Mouse (Mus musculus) ovary, postnatal 14 days (tissue): Measurements from ENCODE around the gene Wdr37.

Experiments used
- DNase-seq: peaks from one replicate; pipeline ENCODE4 v3.0.0; 2022; ENCODE audit warnings: low spot score

Wdr37 gene

DNA sequence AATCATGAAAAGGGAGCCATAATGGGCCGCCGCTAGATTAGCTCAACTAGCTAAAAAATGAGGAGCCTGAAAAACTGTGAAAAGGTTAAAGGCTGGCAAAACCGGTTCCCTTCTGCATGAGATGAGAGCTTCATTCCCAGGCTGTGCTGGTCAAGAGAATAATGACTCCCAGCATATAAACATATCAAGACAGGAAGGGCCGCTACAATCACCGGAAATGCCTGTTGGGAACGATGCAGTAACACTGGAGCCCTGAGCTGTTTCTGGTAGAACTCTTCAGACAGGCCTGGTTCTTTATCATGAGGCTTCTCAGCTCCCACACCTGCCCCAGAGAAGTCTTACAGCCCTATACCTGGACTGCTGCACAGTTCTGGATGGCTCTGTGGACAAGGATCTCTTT lies 31.8 kb downstream of the Wdr37 start:
- no peak for DNase-seq

DNA sequence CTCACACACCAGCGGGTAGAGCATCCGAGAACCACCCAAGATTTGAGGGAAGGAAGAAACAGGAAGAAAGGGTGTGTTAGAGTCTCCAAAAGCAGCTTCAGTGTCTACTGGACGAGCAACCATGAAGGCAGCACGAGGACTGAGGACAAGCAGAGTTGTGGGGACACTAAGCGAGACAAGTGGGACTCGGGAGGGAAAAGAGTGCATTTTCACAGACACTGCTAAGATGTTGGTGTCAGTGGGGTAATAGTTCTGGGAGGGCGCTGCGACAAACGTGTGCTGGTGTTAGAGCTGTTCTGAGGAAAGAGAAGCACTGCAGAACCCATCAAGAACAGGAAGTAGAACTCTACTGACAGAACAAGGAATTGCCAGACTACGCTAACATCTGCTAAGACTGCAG lies 32.6 kb downstream of the Wdr37 start:
- DNase-seq = no peak

DNA sequence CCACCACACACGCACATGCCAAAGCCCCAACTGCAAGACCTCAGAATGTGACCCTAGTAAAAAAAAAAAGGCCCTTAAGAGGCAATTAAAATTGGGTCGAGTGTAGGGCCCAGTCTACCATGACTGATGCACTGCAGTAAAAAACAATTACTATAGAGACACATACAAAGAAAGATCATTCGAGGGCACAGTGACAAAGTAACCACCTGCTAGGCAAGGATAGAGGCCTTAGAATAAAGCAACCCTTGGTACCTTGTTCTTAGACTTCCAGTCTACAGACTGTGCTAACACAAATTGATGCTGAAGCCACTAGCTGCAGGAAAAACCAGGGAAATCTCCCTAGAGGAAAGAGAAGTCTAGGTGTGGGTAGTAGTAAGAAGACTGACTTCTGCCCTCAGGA lies 33.3 kb downstream of the Wdr37 start:
- no peak for DNase-seq

DNA sequence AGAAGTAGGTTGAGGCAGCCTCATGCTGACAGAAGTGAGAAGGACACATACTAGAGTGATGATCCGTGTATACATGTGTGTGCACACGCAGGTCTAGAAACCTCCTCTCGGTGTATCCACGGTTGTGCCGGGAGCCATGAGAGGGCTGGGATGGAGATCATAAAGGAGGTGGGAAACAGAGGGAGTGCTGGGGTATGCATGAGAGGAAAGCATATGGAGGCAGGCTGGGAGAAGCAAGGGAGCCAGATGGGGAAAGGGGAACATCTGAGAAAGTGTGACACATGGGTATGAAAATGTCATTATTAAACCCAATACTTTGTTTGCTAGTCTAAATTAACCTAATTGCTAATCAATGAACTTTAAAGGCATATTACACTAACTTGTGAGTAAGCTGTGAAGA lies 37.1 kb downstream of the Wdr37 start:
- DNase-seq = no peak

DNA sequence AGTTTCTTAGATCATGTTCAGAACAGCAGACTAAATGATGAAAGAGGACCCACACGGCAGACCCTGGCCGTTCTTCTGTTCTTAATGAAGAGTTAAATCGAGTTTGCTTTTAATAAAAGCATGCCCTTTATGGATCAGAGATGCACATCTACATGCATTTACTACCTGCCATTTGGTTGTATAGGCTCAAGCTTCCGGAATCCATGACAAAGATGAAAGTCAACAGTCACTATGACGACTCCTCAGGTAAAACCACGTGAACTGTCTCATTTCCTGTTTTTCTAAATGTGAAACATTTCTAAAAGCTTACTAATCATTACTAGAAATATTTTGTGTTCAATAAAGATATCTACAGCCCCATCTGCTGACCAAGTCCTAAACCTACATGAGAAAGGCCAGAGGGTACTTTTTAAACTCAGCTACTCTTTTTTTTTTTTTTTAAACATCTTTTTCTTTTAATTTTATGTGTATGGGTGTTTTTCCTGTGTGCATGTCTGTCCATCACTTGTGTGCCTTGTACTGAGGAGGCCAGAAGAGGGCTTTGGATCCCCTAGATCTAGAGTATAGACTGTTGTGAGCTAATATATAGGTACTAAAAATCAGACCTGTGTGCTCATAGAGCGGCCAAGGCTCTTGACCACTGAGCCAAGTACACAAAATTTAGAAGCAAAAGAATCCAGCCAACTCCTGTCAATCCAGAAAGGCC lies 40.0 kb downstream of the Wdr37 start:
- no peak for DNase-seq

DNA sequence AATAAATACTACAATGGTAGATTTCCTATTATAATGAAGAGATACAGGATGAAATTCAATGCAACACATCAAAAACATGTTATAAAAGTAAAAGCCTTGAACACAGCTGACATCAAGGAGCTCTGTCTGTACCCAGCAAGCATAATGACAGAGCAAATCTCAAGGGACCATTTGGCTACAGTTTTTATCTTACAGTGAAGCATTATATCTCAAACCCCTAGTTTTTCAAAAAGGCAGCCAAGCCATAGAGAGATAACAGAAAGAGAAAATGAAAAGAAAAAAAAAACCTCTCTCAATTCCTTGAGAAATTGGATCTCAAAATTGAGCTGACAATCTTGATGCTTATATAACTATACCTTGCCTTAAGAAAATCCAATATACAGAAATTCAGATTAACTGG lies 41.0 kb downstream of the Wdr37 start:
- DNase-seq = no peak

DNA sequence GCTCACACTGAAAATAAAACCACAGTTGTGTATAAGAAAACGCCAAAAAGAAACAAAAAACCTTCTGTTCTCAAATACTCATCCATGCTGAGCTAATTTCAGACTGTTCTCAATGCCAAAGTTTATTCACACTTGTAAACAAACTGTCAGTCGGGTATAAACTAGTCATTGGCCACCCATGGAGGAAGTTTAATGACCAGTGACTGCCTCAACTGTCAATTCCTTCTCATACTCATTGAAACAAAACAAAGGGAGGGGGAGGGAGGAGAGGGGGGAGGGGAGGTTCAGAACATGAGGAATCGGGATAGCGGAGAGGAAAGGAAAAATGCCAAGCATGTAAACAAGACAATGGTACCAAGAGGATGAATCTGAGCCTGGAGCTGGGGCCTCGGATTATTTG lies 41.9 kb downstream of the Wdr37 start:
- DNase-seq = no peak

DNA sequence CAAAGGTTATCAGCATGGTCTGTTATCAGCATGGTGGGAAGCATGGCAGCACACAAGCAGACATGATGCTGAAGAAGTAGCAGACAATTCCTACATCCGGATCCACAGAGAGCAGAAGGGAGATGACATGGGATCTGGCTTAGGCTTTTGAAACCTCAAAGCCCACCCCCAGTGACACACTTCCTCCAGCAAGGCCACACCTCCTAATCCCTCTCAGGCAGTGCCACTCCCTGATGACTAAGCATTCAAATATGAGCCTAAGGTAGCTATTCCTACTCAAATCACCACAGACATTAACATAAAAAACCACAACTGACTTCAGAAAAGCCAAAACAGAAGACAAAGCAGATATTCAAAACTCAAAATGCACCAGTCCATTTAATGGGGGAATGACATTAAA lies 42.8 kb downstream of the Wdr37 start:
- no peak for DNase-seq

DNA sequence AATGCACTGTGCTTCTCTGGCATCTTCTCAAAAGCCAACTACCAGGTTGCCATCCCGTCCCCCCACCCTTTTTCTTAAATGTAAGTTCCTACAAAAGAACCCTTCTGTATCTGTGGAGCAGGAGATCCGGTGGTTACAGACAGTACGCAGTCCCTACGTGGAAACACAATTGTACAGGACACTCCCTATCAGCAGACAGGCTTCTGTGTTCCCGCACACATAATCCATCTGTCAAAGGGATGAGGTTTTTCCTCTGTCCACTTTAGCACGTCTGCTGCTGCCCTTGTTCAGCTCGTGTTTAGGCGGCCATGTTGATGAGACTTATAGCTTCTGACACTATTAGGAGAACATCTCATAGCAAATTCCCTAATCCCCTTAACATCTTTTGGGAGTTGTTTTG lies 48.2 kb downstream of the Wdr37 start:
- DNase-seq = no peak

DNA sequence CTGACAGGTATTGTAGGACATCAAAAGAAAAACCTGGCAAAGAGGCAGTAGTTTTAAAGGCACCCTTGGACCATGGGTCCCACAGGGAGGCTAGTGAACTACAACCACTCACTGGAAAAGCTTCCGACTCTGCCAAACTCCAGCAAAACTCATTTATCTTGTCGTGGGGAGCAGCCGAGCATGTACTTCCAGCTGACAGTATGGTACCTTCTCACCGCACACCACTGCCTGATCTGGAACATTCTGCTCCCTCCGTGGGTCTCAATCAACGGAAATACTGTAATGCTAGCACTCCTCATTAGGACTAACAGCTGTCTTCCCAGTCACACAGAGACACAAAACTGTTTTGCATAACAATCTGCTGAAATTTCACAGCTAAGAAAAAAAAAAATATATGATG lies 48.6 kb downstream of the Wdr37 start:
- DNase-seq = no peak

DNA sequence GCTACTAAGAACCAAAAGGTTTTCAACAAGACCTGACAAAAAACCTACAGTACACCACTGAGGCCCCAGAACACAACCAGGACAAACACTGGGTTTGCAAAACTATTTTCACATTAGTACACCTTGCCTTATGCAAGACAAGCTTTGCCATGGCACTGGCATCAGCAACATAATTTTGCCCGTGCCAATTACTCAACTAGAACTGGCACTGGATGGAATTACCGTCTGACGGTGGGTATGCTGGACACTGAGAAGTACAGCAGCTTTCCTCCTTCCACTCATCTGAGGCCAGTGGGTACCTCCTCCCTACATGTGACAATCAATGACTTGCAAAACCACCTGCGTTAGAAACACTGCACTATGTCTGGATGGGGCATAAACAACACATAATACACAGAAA lies 49.5 kb downstream of the Wdr37 start:
- DNase-seq = no peak

DNA sequence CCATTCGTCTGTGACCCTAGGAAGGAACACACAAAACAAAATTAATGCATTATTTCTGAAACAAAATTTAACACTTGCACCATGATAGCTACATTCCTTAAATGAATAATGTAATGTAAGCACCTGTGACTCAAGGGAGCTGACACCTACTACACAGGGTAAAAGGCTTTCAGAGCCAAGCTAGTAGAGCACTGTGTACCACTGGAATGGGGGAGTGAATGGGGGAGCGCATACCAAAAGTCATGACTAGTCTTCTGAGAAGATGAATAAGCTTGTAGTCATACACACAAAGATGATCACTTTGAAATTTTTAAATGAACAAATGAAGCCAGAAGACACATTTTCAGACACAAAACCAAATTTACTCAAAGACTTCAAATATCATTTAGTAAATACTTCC lies 65.8 kb downstream of the Wdr37 start:
- DNase-seq = no peak

DNA sequence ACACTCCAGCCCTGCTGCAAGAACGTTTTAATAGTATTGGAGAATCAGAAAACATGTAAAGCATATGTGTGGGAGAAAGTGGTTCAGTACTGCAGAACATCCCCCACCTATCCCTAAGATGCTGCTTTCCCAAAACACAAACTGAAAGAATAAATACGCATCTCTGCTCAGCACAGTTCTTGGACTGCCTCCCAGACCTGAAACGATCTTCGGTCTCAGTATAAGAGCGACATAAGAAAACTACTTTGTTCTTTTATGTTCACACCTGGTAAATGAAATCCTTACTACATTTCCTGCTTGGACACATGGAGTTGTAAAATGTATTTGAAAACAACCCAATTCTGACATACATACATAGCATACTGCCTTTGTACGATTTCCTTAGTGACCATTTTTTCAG lies 71.1 kb downstream of the Wdr37 start:
- no peak for DNase-seq

DNA sequence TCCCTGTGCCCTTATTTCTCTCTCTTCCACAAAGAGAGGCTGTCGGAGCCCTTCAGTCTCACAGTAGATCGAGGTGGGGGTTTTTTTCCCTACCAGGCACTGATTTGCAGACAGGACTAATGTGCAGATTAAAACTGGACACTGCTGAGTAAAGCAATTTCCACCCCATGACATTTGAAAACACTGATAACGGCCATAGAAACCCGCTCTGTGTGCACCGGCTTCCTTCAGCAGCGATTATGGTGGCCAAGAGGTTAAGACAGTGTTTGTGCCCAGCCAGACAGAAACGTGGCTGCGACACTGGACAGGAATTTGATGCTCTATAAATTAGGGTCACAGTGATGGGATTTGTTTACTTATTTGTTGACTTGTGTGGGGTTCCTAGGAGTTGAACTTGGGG lies 78.5 kb downstream of the Wdr37 start:
- no peak for DNase-seq

DNA sequence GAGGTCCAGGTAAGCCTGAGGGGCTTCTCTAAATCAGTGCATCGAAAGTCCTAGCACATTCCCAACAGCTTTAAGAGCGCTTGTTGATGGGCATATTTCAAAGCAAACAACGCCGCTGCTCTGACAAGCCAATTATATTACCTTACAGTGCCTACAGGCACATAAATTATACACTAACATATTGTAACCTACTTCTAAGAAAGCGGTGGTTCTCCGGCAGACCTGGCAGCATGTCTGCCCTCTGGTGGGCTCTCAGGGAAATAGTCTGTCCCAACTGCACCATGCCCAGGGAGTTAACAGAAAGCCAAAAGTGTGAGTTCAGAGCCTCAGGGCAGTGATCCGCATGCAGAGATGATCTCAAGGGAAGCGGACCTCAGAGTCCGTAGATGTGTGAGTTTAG lies 86.5 kb downstream of the Wdr37 start:
- DNase-seq = peak; percentile 16

DNA sequence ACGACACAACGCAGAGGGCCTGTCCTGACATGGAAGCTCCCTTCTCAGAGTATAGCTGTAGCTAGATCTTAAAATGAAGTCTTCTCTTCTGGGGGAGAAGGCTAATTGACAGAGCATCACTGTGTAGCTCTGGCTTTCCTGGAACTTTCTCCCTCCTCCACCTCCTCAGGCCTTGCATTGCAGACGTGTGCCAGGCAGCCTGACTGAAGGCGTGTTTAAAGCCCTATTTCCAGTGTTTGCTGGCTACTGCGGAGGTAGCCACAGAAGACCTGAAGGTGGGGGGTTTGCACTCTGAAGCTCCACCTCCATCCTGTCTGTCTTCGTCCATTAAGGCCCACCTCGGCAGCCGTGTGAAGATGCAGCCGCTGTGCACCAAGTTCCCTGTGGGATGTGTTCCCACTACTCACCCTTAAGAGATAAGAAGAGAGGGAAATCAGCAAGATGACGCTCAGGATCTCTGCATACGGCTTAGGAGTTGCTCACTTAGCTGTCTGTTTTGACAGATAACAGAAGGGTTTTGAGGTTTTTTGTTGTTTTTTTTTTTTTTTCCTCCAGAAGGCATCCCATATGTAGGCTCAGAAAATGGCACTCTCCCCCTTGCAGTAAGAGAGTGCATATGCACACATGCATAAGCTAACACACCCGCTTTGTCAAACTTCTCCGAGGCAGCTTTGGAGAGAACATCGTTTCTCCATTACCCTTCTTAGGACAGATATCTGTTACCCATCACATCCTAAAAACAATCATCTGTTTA lies 87.2 kb downstream of the Wdr37 start:
- DNase-seq = no peak

DNA sequence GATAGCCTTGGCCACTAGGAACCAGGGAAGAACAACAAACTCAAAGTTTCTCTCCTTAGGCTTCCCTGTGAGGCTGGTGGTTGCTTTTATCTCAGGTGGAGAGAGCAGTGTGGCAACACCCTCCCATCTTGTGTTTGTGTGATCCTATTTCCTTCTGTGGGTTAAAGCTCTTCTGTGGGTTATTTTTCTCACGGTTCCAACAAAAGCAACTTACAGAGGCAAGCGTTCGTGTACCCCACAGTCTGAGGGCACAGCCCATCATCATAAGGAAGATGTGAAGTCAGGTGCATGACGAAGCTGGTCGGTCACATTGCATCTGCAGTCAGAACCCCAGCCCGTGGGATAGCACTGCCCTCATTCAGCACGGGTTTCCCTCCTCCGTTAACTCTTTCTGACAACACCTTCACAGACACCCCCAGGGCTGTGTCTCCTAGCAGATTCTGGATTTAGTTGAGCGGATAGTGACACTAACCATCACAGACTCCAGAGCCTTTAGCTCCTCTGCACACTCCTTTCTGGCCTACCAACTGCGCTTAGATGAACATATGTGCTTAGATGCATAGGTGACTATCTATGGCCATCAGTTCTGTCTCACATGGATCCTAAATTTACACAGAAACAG lies 87.9 kb downstream of the Wdr37 start:
- no peak for DNase-seq

DNA sequence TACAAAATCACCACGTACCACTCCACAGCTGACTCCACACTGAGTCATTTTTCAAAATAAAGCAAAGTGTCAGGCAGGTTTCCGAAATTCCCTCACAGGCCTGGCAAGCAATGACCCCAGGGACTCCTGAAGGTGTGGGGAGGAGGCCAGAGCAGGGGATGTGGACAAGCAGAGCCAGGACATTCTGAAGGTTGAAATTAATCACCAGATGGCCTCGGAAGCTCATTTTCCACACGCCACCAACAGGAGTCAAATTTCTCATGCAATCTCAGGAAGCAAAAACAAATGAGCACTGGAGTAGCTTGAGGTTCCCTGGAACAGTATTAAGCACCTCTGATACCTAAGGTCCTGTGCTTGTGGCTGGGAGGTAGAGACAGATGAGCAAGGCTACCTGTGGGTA lies 89.1 kb downstream of the Wdr37 start:
- DNase-seq = no peak

DNA sequence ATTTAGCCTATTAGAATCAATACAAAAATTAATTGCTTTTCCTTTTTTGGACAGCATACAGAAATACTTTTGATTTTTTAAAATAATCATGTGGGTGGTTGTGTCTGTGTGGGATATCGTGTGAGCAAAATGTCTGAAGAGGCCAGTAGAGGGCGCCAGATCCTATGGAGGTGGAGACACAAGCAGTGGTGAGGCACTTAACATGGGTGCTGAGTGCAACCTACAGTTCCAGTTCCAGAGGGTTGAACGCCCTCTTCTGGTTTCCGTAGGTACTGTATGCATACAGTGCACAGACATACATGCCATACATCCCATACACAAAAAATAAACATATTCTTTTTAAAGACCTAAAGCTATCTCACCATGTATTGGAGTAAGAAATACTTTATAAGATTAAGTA lies 91.3 kb downstream of the Wdr37 start:
- peak; percentile 27 for DNase-seq

DNA sequence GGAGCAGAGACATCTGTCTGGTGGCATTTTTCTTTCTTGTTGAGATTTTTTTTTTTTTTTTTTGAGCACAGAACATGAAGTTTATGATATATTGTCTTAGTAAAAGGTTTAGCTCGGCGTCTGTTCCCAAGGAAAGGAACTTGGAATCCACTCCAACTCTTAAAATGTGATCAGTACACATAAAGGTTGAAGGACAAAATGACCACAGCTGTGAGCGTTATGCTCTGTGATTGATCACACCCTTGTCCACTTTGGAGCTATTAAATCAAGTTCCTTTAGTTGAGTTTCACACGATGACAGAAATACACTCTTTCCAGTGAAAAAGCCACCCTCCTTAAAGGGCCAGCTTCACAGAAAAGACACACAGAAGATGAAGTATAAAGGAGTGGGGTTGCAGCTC lies 101.1 kb downstream of the Wdr37 start:
- DNase-seq = no peak

DNA sequence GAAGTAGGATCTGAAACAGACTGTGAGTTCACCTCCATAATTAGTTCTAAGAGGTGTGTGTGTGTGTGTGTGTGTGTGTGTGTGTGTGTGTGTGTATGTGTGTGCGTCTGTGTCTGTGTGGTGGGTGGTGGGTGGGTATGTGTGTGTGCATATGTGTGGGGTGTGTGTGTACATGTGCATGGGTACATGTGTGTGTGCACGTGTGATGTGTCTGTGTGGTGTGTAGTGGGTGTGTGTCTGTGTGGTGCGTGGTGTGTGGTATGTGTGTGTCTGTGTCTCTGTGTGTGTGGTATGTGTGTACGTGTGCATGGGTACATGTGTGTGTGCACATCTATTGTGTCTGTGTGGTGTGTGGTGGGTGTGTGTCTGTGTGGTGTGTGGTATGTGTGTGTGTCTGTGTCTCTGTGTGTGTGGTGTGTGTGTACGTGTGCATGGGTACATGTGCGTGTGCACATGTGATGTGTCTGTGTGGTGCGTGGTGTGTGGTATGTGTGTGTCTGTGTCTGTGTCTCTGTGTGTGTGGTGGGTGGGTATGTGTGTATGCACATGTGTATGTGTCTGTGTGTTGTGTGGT lies 102.0 kb downstream of the Wdr37 start:
- no peak for DNase-seq

DNA sequence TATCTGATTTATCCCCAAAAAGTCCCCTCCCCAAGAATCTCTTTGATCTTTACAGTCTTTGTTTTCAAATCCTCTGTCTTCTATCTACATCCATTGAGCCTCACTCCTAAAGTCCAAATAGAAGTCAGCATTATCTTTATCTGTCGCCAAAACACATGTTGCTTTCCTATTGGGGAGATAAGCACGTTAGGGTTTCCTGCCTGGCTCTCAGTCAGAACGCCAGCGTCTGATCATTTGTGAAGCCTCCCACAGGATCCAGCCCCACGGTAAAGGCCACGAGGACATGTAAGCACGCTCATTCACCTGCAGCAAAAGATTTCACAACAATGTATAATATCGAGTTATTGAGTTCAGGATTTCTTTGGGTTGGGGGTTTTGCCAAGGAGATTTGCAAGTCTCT lies 110.8 kb downstream of the Wdr37 start:
- no peak for DNase-seq
